Mouse (Mus musculus) 3134 (cell line): ENCODE results near the gene Cgnl1.

Experiments used
- DNase-seq: peaks from one replicate; pipeline ENCODE4 v3.0.0-alpha.2; 2011; ENCODE audit warnings: low spot score; ENCODE audit not compliant: insufficient read length; ENCODE audit errors: extremely low read depth

Cgnl1 gene

GRCm38 (mm10) chr9:71770991-71771767 lies at the start of gene Cgnl1:
Cgnl1 (minus strand) TSS chr9:71771602.
- peak; percentile 88 for DNase-seq

GRCm38 (mm10) chr9:71818453-71818852 lies 47.1 kb upstream of the Cgnl1 start:
- no peak for DNase-seq

GRCm38 (mm10) chr9:71816121-71816520 lies 44.7 kb upstream of the Cgnl1 start:
- no peak for DNase-seq

- DNase-seq = no peak
These were observed 42.2 kb upstream of the Cgnl1 start for GRCm38 (mm10) chr9:71813565-71813964.

- DNase-seq = no peak
These were observed 41.5 kb upstream of the Cgnl1 start for GRCm38 (mm10) chr9:71812914-71813313.

GRCm38 (mm10) chr9:71812402-71812801 lies 41.0 kb upstream of the Cgnl1 start:
- DNase-seq = no peak

GRCm38 (mm10) chr9:71811404-71811803 lies 40.0 kb upstream of the Cgnl1 start:
- DNase-seq = no peak

- no peak for DNase-seq
These were observed 39.3 kb upstream of the Cgnl1 start for GRCm38 (mm10) chr9:71810723-71811122.

- no peak for DNase-seq
These were observed 37.3 kb upstream of the Cgnl1 start for GRCm38 (mm10) chr9:71808640-71809254.

GRCm38 (mm10) chr9:71807801-71808200 lies 36.4 kb upstream of the Cgnl1 start:
- no peak for DNase-seq

- DNase-seq = peak; percentile 60
These were observed 35.0 kb upstream of the Cgnl1 start for GRCm38 (mm10) chr9:71806422-71806805.

- peak; percentile 37 for DNase-seq
These were observed 34.4 kb upstream of the Cgnl1 start for GRCm38 (mm10) chr9:71805646-71806421.

- DNase-seq = no peak
These were observed 32.7 kb upstream of the Cgnl1 start for GRCm38 (mm10) chr9:71804116-71804515.

GRCm38 (mm10) chr9:71803281-71803680 lies 31.9 kb upstream of the Cgnl1 start:
- no peak for DNase-seq

GRCm38 (mm10) chr9:71799598-71799997 lies 28.2 kb upstream of the Cgnl1 start:
- DNase-seq = no peak

GRCm38 (mm10) chr9:71798176-71798575 lies 26.8 kb upstream of the Cgnl1 start:
- DNase-seq = peak; percentile 36

- no peak for DNase-seq
These were observed 6.0 kb upstream of the Cgnl1 start for GRCm38 (mm10) chr9:71777404-71777803.

GRCm38 (mm10) chr9:71776337-71776736 lies 4.9 kb upstream of the Cgnl1 start:
- DNase-seq = no peak

- DNase-seq = no peak
These were observed 2.2 kb upstream of the Cgnl1 start for GRCm38 (mm10) chr9:71773563-71773962.

GRCm38 (mm10) chr9:71772338-71772737 lies 936 bp upstream of the Cgnl1 start:
- DNase-seq = peak; percentile 30

GRCm38 (mm10) chr9:71770484-71770883 lies 918 bp downstream of the Cgnl1 start:
- DNase-seq = peak; percentile 41
